In genomic region chr16:16498798-16499197, GRCm38 (mm10) we compare ENCODE assay signal across 10 mouse cellular contexts.
DNase-seq lines count a peak whose midpoint lies in the region; ATAC-seq lines count a peak whose summit lies in the region.
"Had no signal": no experiment of that assay in that cellular context is flagged by ENCODE, and none has a peak within 500 bp of the region (broad histone marks: within the 10 kb centered on the region; RNA-seq: fewer than 3 reads in every experiment).

No protein-coding gene starts in this region.

- no peak overlapping the region for H3K4me3 ChIP-seq in heart, embryonic 11.5 days (ENCODE audit: low read depth, low read length)
- H3K4me3 ChIP-seq in neural tube, embryonic 14.5 days (ENCODE audit: low read depth, low read length), result no peak overlapping the region
- no peak overlapping the region for H3K4me3 ChIP-seq in neural tube, embryonic 15.5 days (replicated peaks)
- H3K4me3 ChIP-seq in heart, embryonic 12.5 days, result no peak overlapping the region
- H3K4me3 ChIP-seq: forebrain, embryonic 10.5 days; left cerebral cortex, adult 2 months had no signal

- H3K27me3 ChIP-seq in heart, embryonic 11.5 days (ENCODE audit: control insufficient read depth, insufficient read depth, low read length), result no peaks in the 10 kb centered on the region
- no peaks in the 10 kb centered on the region for H3K27me3 ChIP-seq in neural tube, embryonic 14.5 days (ENCODE audit: control insufficient read depth, insufficient read depth, low read length)
- no peaks in the 10 kb centered on the region for H3K27me3 ChIP-seq in neural tube, embryonic 15.5 days (replicated peaks)
- no peaks in the 10 kb centered on the region for H3K27me3 ChIP-seq in heart, embryonic 12.5 days (replicated peaks)

- H3K4me1 ChIP-seq in heart, embryonic 11.5 days (ENCODE audit: control insufficient read depth, insufficient read depth, low read length), result no peaks in the 10 kb centered on the region
- no peaks in the 10 kb centered on the region for H3K4me1 ChIP-seq in neural tube, embryonic 14.5 days (ENCODE audit: control insufficient read depth, insufficient read depth, low read length)
- H3K4me1 ChIP-seq in neural tube, embryonic 15.5 days, result peaks cover 3% of the 10 kb centered on the region; the same call in 1 of the 2 replicates
- H3K4me1 ChIP-seq in heart, embryonic 12.5 days (replicated peaks), result no peaks in the 10 kb centered on the region; the same call in 1 of the 2 replicates

- peak; percentile 95 for DNase-seq in heart, adult 11 months
- peak; percentile 44 for DNase-seq in testis, postnatal 10 days (ENCODE audit: low spot score)
- no peak for DNase-seq in c-Kit-positive CD71-positive TER-119-positive erythroid progenitor cells, embryonic 14.5 days (ENCODE audit: low spot score)
- DNase-seq in MN1 (ENCODE audit: low spot score), result no peak

- no peak for ATAC-seq in heart, embryonic 11.5 days (replicated peaks; ENCODE audit: insufficient number of reproducible peaks, low FRiP score, low TSS enrichment)
- peak; percentile 31; the same call in 1 of the 2 replicates for ATAC-seq in neural tube, embryonic 14.5 days (ENCODE audit: low read depth)
- no peak for ATAC-seq in neural tube, embryonic 15.5 days (ENCODE audit: low FRiP score)
- ATAC-seq in heart, embryonic 12.5 days (ENCODE audit: insufficient number of reproducible peaks, low FRiP score), result no peak

- no peak overlapping the region for H3K4me2 ChIP-seq in heart, embryonic 11.5 days
- no peak overlapping the region for H3K4me2 ChIP-seq in neural tube, embryonic 14.5 days (ENCODE audit: low read depth, low read length)
- H3K4me2 ChIP-seq in neural tube, embryonic 15.5 days, result no peak overlapping the region
- H3K4me2 ChIP-seq in heart, embryonic 12.5 days, result no peak overlapping the region

- H3K36me3 ChIP-seq in heart, embryonic 11.5 days (ENCODE audit: control insufficient read depth, insufficient read depth, low read length), result no peaks in the 10 kb centered on the region; the same call in 1 of the 2 replicates
- H3K36me3 ChIP-seq in neural tube, embryonic 14.5 days (ENCODE audit: control insufficient read depth, insufficient read depth, low read length), result 0 out of 2 replicates have a peak, but pooled peaks cover 4% of the 10 kb centered on the region
- peaks cover 2% of the 10 kb centered on the region; the same call in 1 of the 2 replicates for H3K36me3 ChIP-seq in neural tube, embryonic 15.5 days
- 0 out of 2 replicates have a peak, but pooled peaks cover 3% of the 10 kb centered on the region for H3K36me3 ChIP-seq in heart, embryonic 12.5 days

- no peak overlapping the region for H3K9ac ChIP-seq in heart, embryonic 11.5 days (ENCODE audit: low read depth, low read length)
- H3K9ac ChIP-seq in neural tube, embryonic 14.5 days (replicated peaks; ENCODE audit: low read depth, low read length), result no peak overlapping the region
- no peak overlapping the region for H3K9ac ChIP-seq in neural tube, embryonic 15.5 days (replicated peaks)
- H3K9ac ChIP-seq in heart, embryonic 12.5 days, result no peak overlapping the region

- H3K9me3 ChIP-seq in heart, embryonic 11.5 days (replicated peaks; ENCODE audit: control insufficient read depth, low read length), result no peaks in the 10 kb centered on the region
- no peaks in the 10 kb centered on the region for H3K9me3 ChIP-seq in neural tube, embryonic 14.5 days (ENCODE audit: control insufficient read depth, low read length)
- H3K9me3 ChIP-seq in neural tube, embryonic 15.5 days (replicated peaks), result 0 out of 2 replicates have a peak, but pooled peaks cover 3% of the 10 kb centered on the region
- no peaks in the 10 kb centered on the region for H3K9me3 ChIP-seq in heart, embryonic 12.5 days (replicated peaks)
- H3K9me3 ChIP-seq: forebrain, embryonic 10.5 days had no signal

- H3K27ac ChIP-seq in heart, embryonic 11.5 days (ENCODE audit: low read depth, low read length), result no peak overlapping the region
- H3K27ac ChIP-seq in neural tube, embryonic 14.5 days (ENCODE audit: low read depth, low read length), result no peak overlapping the region
- H3K27ac ChIP-seq in neural tube, embryonic 15.5 days (replicated peaks), result no peak overlapping the region
- peak overlapping the region; percentile 47; the same call in 1 of the 2 replicates for H3K27ac ChIP-seq in heart, embryonic 12.5 days (ENCODE audit: poor library complexity, severe bottlenecking)
- H3K27ac ChIP-seq: forebrain, embryonic 10.5 days; left cerebral cortex, adult 2 months had no signal

Comparison
In these comparisons a context has a peak if more than half of its experiments do, and no peak if none do; other contexts are left out.
1. DNase-seq: peak in heart, adult 11 months (single experiment) and testis, postnatal 10 days (single experiment); none in c-Kit-positive CD71-positive TER-119-positive erythroid progenitor cells, embryonic 14.5 days (single experiment) and MN1 (single experiment).